11 mouse cellular contexts compared by ENCODE assay signal in the genomic region with DNA sequence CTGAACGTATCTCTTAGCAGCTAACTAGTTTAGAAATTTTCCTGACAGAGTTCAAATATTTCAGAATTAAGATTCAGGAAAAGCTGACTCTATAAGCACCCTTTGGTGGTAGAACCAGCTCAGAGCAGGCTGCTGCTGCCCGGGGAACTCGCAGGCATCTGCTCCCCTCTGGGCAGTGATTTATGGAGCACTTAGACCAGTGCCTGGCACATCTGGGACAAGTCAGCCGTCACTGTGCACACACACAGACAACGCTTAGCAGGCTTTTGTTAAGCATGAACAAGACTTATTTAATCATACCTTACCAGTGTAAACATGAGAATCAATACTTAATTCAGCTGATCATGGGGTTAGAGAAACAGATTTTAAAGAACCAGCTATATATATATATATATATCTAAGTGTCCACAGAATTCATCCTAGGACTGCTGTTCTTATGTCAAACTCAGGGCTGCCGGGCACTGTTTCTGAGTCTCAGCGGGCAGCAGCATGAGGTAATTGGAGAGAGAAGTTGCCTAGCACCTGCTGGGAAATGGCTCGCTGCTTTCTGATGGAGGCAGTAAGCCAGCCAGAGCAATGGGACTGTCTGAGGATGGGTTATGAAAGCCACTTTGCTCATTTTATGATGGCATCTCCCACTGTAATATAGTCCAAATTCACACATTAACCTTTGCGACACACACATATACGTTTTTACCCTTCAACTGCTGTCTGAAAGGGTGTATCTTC. TPM values are rescaled to one million over a fixed set of nuclear protein-coding genes. Genes with fewer than 3 reads are reported as not detected.
DNase-seq lines count a peak whose midpoint lies in the region; ATAC-seq lines count a peak whose summit lies in the region.
"Had no signal": no experiment of that assay in that cellular context is flagged by ENCODE, and none has a peak within 500 bp of the region (broad histone marks: within the 10 kb centered on the region; RNA-seq: fewer than 3 reads in every experiment).

No protein-coding gene starts in this region.

- no peaks in the 10 kb centered on the region for H3K27me3 ChIP-seq in hindbrain, embryonic 13.5 days
- no peaks in the 10 kb centered on the region for H3K27me3 ChIP-seq in hindbrain, embryonic 11.5 days (ENCODE audit: control insufficient read depth, insufficient read depth, low read length)

- no peaks in the 10 kb centered on the region for H3K9me3 ChIP-seq in hindbrain, embryonic 13.5 days
- H3K9me3 ChIP-seq in hindbrain, embryonic 11.5 days (ENCODE audit: control insufficient read depth, low read length) = no peaks in the 10 kb centered on the region

- peak; percentile 62 for ATAC-seq in hindbrain, embryonic 13.5 days (ENCODE audit: low FRiP score)
- no peak for ATAC-seq in hindbrain, embryonic 11.5 days (ENCODE audit: low FRiP score)
- ATAC-seq in CD4-positive, CD25-positive, alpha-beta regulatory T cell, adult 4 months = no peak

- DNase-seq in adrenal gland, adult (ENCODE audit: inconsistent age in 2 of 2, low spot score in 1 of 2) = peak; percentile 24 to 30
- no peak for DNase-seq in adrenal gland, adult 8-10 months
- DNase-seq in hindbrain, embryonic 11.5 days (ENCODE audit: low spot score) = no peak
- peak; percentile 55 to 72 for DNase-seq in cerebellum, postnatal 10 days
- peak; percentile 74 for DNase-seq in mesoderm, embryonic 11.5 days (ENCODE audit: low read depth, low spot score)
- DNase-seq in gastrocnemius, adult 18-20 months (ENCODE audit: low spot score) = no peak
- DNase-seq: gastrocnemius, postnatal 14 days; kidney, adult 18-20 months; lung, postnatal 10 days had no signal

- no peak overlapping the region for H3K4me3 ChIP-seq in hindbrain, embryonic 13.5 days
- no peak overlapping the region for H3K4me3 ChIP-seq in hindbrain, embryonic 11.5 days (ENCODE audit: low read depth, low read length)

- no peaks in the 10 kb centered on the region for H3K36me3 ChIP-seq in hindbrain, embryonic 13.5 days
- no peaks in the 10 kb centered on the region for H3K36me3 ChIP-seq in hindbrain, embryonic 11.5 days (ENCODE audit: control insufficient read depth, insufficient read depth, low read length)

- no peak overlapping the region for H3K9ac ChIP-seq in hindbrain, embryonic 13.5 days
- H3K9ac ChIP-seq in hindbrain, embryonic 11.5 days (ENCODE audit: low read depth, low read length) = no peak overlapping the region

- WGBS in hindbrain, embryonic 13.5 days = 37% methylated on average over 10 of the region's 10 CpGs
- 52% methylated on average over 10 of the region's 10 CpGs for WGBS in hindbrain, embryonic 11.5 days

- H3K27ac ChIP-seq in hindbrain, embryonic 13.5 days = peak overlapping the region; percentile 49
- H3K27ac ChIP-seq in hindbrain, embryonic 11.5 days (ENCODE audit: low read depth, low read length) = no peak overlapping the region

- peaks cover 19% of the 10 kb centered on the region for H3K4me1 ChIP-seq in hindbrain, embryonic 13.5 days (replicated peaks)
- H3K4me1 ChIP-seq in hindbrain, embryonic 11.5 days (replicated peaks; ENCODE audit: control insufficient read depth, insufficient read depth, low read length) = no peaks in the 10 kb centered on the region

- H3K4me2 ChIP-seq in hindbrain, embryonic 13.5 days = no peak overlapping the region
- H3K4me2 ChIP-seq in hindbrain, embryonic 11.5 days (replicated peaks; ENCODE audit: low read depth, low read length) = no peak overlapping the region

RNA-seq across cellular contexts. Expression of a gene that starts 14.0 kb away (rescaled TPM):
- total RNA-seq in adrenal gland, adult 8-10 months (2022) = 100 to 1,000 TPM in 2 of 4 experiments, 10 to 100 TPM in 2; 93.8 to 132 (median 112) TPM
- polyA plus RNA-seq in hindbrain, embryonic 13.5 days (2015; fragmentation: Nextera tagmentation; extraction: Ambion mirVana) = 26.1 and 29.4 TPM in 2 replicates
- 17.4 and 22.8 TPM in 2 replicates for polyA plus RNA-seq in hindbrain, embryonic 11.5 days (2014; fragmentation: Nextera tagmentation; extraction: Ambion mirVana)
- not detected for polyA plus RNA-seq in CD4-positive, CD25-positive, alpha-beta regulatory T cell, adult 4 months (2017; shearing (Covaris generic))
- total RNA-seq in gastrocnemius, adult 18-20 months (2021) = 10 to 100 TPM; 14.9 to 16.6 TPM

Comparison
In these comparisons a context has a peak if more than half of its experiments do, and no peak if none do; other contexts are left out.
1. DNase-seq: peak in adrenal gland, adult (2 of 2), cerebellum, postnatal 10 days (2 of 2) and mesoderm, embryonic 11.5 days (single experiment); none in adrenal gland, adult 8-10 months (single experiment), hindbrain, embryonic 11.5 days (single experiment) and gastrocnemius, adult 18-20 months (single experiment).
2. RNA of a gene that starts 14.0 kb away (polyA plus RNA-seq): 26.1 to 29.4 TPM in hindbrain, embryonic 13.5 days and 17.4 to 22.8 TPM in hindbrain, embryonic 11.5 days; not detected in CD4-positive, CD25-positive, alpha-beta regulatory T cell, adult 4 months; every median in the first group is over 10 times any median in the second.